Mouse (Mus musculus): ENCODE measurements around the gene Scgb1b11. TPM values are rescaled to one million over a fixed set of nuclear protein-coding genes. Genes with fewer than 3 reads are reported as not detected.
"Not testable (repeated sequence)": the region's sequence is repeated elsewhere in the genome, so short reads cannot be mapped to it uniquely, and the experiment has no call there.

Scgb1b11 gene
- polyA plus RNA-seq (2011; ENCODE audit: insufficient read depth, insufficient read length, low replicate concordance, missing spikeins), result not detected in 2 replicates

- not testable (repeated sequence) for H3K4me1 ChIP-seq (ENCODE audit: control insufficient read depth, insufficient read depth, low read length); H3K4me3 ChIP-seq (replicated peaks; ENCODE audit: control insufficient read depth, low read depth, low read length); H3K27ac ChIP-seq (ENCODE audit: control insufficient read depth, insufficient read depth, low read depth, low read length, poor library complexity)
- WGBS, result no CpG with 5 or more reads among the region's 2 CpGs
Measured at GRCm38 (mm10) chr7:32222540-32222939, at the start of gene Scgb1b11. Gene Scgb1b11, plus strand, starts transcription at chr7:32222840.

GRCm38 (mm10) chr7:32211045-32211444 lies 11.6 kb upstream of the Scgb1b11 start, which contains the start of gene Scgb2b11:
Gene Scgb2b11, minus strand, starts transcription at chr7:32211145.
- H3K4me1 ChIP-seq (ENCODE audit: control insufficient read depth, insufficient read depth, low read length); H3K4me3 ChIP-seq (replicated peaks; ENCODE audit: control insufficient read depth, low read depth, low read length); H3K27ac ChIP-seq (ENCODE audit: control insufficient read depth, insufficient read depth, low read depth, low read length, poor library complexity): not testable (repeated sequence)
- 82% methylated on average over 2 of the region's 2 CpGs for WGBS

Other genes starting within 250 kb of the Scgb1b11 start
- not detected in 2 replicates for gene Scgb1b10, start 122.0 kb upstream of the Scgb1b11 start, polyA plus RNA-seq (2011; ENCODE audit: insufficient read depth, insufficient read length, low replicate concordance, missing spikeins)
- gene Scgb2b11, start 11.7 kb upstream of the Scgb1b11 start, polyA plus RNA-seq (2011; ENCODE audit: insufficient read depth, insufficient read length, low replicate concordance, missing spikeins), result not detected in 2 replicates
- not detected in 2 replicates for gene Scgb2b12, start 104.4 kb downstream of the Scgb1b11 start, polyA plus RNA-seq (2011; ENCODE audit: insufficient read depth, insufficient read length, low replicate concordance, missing spikeins)
- not detected in 2 replicates for gene Scgb1b12, start 111.3 kb downstream of the Scgb1b11 start, polyA plus RNA-seq (2011; ENCODE audit: insufficient read depth, insufficient read length, low replicate concordance, missing spikeins)
- gene Scgb1b29, start 218.7 kb downstream of the Scgb1b11 start, polyA plus RNA-seq (2011; ENCODE audit: insufficient read depth, insufficient read length, low replicate concordance, missing spikeins), result not detected in 2 replicates

Data from bone marrow, adult 2 months (tissue).